Mouse (Mus musculus) small intestine, adult 2 months (tissue): ENCODE results near the gene Nsf.

Experiments used
- CTCF ChIP-seq: fragments of 200-500 bp; IDR thresholded peaks from 2 replicates; pipeline ENCODE4 v1.5.1; 2012; ENCODE audit warnings: low read depth, mild to moderate bottlenecking, control low read depth, inconsistent platforms, low read length, moderate library complexity, mixed read lengths; ENCODE audit not compliant: insufficient replicate concordance, insufficient read length; ENCODE audit errors: extremely low read depth
- POLR2A ChIP-seq: fragments of 200-500 bp; IDR thresholded peaks from 2 replicates; pipeline ENCODE4 v1.6.1; 2012; ENCODE audit warnings: low read depth, mild to moderate bottlenecking, control low read depth, inconsistent platforms, low read length, moderate library complexity

DNA sequence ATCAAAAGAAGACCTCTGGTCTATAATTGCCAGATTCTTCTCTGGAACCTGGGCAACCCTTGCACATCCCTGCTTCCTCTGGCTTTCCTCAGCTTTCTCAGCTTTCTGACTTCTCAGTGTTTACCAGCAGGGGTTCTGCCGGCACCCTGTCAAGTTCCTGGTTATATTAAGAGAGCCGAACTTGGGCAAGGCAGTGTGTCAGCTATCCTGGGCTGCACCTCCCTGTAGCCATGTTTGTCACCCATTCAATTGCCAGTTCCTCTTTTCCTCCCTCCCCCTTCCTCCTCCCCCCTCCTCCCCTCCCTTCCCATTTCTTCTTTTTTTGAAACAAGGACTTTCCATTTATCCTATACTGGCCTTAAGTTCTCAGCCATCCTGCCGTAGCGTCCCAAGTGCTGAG lies 38.8 kb upstream of the Nsf start:
- TF ChIP-seq CTCF: no peak
- no peak for TF ChIP-seq POLR2A
